Mouse (Mus musculus): ENCODE data around the gene Hist2h2ab. TPM values are rescaled to one million over a fixed set of nuclear protein-coding genes. Genes with fewer than 3 reads are reported as not detected.

Gene Hist2h2ab
- 197 and 234 TPM in 2 replicates for total RNA-seq (2012; rRNA removed)
- polyA plus RNA-seq (2012; ENCODE audit: insufficient read depth in 1 of 2, insufficient read length in 2 of 2, low read depth in 1 of 2, low replicate concordance in 2 of 2, missing spikeins in 1 of 2) = under 1 TPM in 1 of 2 experiments, not detected in 1; 0.72 TPM

GRCm38 (mm10) chr3:96219661-96220130 is at the start of gene Hist2h2ab, which contains the start of gene Bola1:
Gene Hist2h2ab, plus strand, starts transcription at chr3:96219865.
Gene Bola1, minus strand, starts transcription at chr3:96219709.
- Histone ChIP-seq H3K9ac (ENCODE audit: control insufficient read depth, low read depth, low read length, poor library complexity, severe bottlenecking) (peak within 1 kb of the TSS; percentile 88), H3K9me3 (replicated peaks; ENCODE audit: insufficient read depth, low read length) (no peaks in the 10 kb centered on the region), H3K4me1 (ENCODE audit: control insufficient read depth in 1 of 2, insufficient read depth in 2 of 2, low read length in 2 of 2) (peaks cover 0 to 20% of the 10 kb centered on the region in 2 experiments; a peak in 3 of 4 replicates), H3K36me3 (ENCODE audit: control insufficient read depth in 1 of 2, insufficient read depth in 2 of 2, low read length in 2 of 2) (peaks cover 0 to 31% of the 10 kb centered on the region in 2 experiments; a peak in 2 of 4 replicates), H3K4me3 (ENCODE audit: control insufficient read depth in 1 of 2, insufficient read depth in 1 of 2, low read depth in 2 of 2, low read length in 2 of 2) (peak within 1 kb of the TSS; percentile 61 to 68), H3K27ac (ENCODE audit: control insufficient read depth, low read depth, low read length) (peak within 1 kb of the TSS; percentile 99), H3K79me2 (ENCODE audit: control insufficient read depth, insufficient read depth, low read length, poor library complexity) (peaks cover 18% of the 10 kb centered on the region; the same call in 1 of the 2 replicates), H3K27me3 (ENCODE audit: control insufficient read depth in 1 of 2, insufficient read depth in 2 of 2, low read length in 2 of 2) (peaks cover 0 to 2% of the 10 kb centered on the region in 2 experiments; a peak in 2 of 4 replicates)
- peak; percentile 99 for DNase-seq (ENCODE audit: low read depth, low spot score)
- TF ChIP-seq E2F4 (IDR thresholded peaks at IDR 0.05; ENCODE audit: borderline replicate concordance, low read depth, low read length) = no peak
- TF ChIP-seq POLR2A (IDR thresholded peaks at IDR 0.05; ENCODE audit: control insufficient read depth in 1 of 2, insufficient read depth in 1 of 2, low read depth in 1 of 2, low read length in 2 of 2, poor library complexity in 1 of 2) = peak in 1 of 2 experiments; percentile 90; a peak in 3 of 4 replicates
- no peak for TF ChIP-seq NRF1 (IDR thresholded peaks at IDR 0.05; ENCODE audit: insufficient read depth, low read depth, low read length, poor library complexity, severe bottlenecking)
- TF ChIP-seq RCOR1 (IDR thresholded peaks at IDR 0.05; ENCODE audit: low read depth, low read length) = no peak
- peak; percentile 28 for TF ChIP-seq GATA1 (IDR thresholded peaks at IDR 0.05; ENCODE audit: low read depth, low read length)
- TF ChIP-seq TBP (IDR thresholded peaks at IDR 0.05; ENCODE audit: low read depth, low read length) = peak; percentile 98

- TF ChIP-seq UBTF (IDR thresholded peaks at IDR 0.05; ENCODE audit: borderline replicate concordance, insufficient read depth, low read depth, low read length) (no peak), POLR2A (IDR thresholded peaks at IDR 0.05; ENCODE audit: control insufficient read depth in 1 of 2, insufficient read depth in 1 of 2, low read depth in 1 of 2, low read length in 2 of 2, poor library complexity in 1 of 2) (no peak), GATA1 (IDR thresholded peaks at IDR 0.05; ENCODE audit: low read depth, low read length) (no peak), GABPA (IDR thresholded peaks at IDR 0.05; ENCODE audit: low read depth, low read length) (no peak), NRF1 (IDR thresholded peaks at IDR 0.05; ENCODE audit: insufficient read depth, low read depth, low read length, poor library complexity, severe bottlenecking) (no peak), SIN3A (IDR thresholded peaks at IDR 0.05; ENCODE audit: low read length) (no peak), MEF2A (IDR thresholded peaks at IDR 0.05; ENCODE audit: extremely low read depth, insufficient replicate concordance, low read depth, low read length, poor library complexity, severe bottlenecking) (no peak), MXI1 (IDR thresholded peaks at IDR 0.05; ENCODE audit: low read depth, low read length) (no peak), HCFC1 (IDR thresholded peaks at IDR 0.05; ENCODE audit: low read depth, low read length) (no peak), RCOR1 (IDR thresholded peaks at IDR 0.05; ENCODE audit: low read depth, low read length) (no peak), MYB (IDR thresholded peaks at IDR 0.05; ENCODE audit: low read depth, low read length) (no peak), TCF12 (IDR thresholded peaks at IDR 0.05; ENCODE audit: low read depth, low read length) (no peak), TAL1 (IDR thresholded peaks at IDR 0.05; ENCODE audit: low read length) (no peak), CTCF (IDR thresholded peaks at IDR 0.05 in 2 of 3, conservative IDR thresholded peaks at IDR 0.05 in 1 of 3; ENCODE audit: control insufficient read depth in 1 of 3, insufficient read depth in 1 of 3, low read depth in 2 of 3, low read length in 3 of 3, poor library complexity in 1 of 3, severe bottlenecking in 1 of 3) (no peak), ZMIZ1 (IDR thresholded peaks at IDR 0.05; ENCODE audit: low read depth, low read length) (no peak), ZNF384 (IDR thresholded peaks at IDR 0.05; ENCODE audit: low read depth, low read length) (no peak), EP300 (IDR thresholded peaks at IDR 0.05; ENCODE audit: low read depth in 1 of 2, low read length in 2 of 2) (no peak), NELFE (IDR thresholded peaks at IDR 0.05; ENCODE audit: low read depth, low read length) (no peak), MAFK (IDR thresholded peaks at IDR 0.05; ENCODE audit: borderline replicate concordance, low read depth, low read length) (no peak)
- H3K27me3 ChIP-seq (ENCODE audit: control insufficient read depth in 1 of 2, insufficient read depth in 2 of 2, low read length in 2 of 2) = no peaks in the 10 kb centered on the region
- peaks cover 8 to 30% of the 10 kb centered on the region in 2 experiments for H3K36me3 ChIP-seq (ENCODE audit: control insufficient read depth in 1 of 2, insufficient read depth in 2 of 2, low read length in 2 of 2)
- no peaks in the 10 kb centered on the region for H3K9me3 ChIP-seq (replicated peaks; ENCODE audit: insufficient read depth, low read length)
- DNase-seq (ENCODE audit: low read depth, low spot score) = no peak
- H3K9ac ChIP-seq (ENCODE audit: control insufficient read depth, low read depth, low read length, poor library complexity, severe bottlenecking) = peak overlapping the region; percentile 86
- no peak overlapping the region for H3K27ac ChIP-seq (ENCODE audit: control insufficient read depth, low read depth, low read length)
- H3K4me3 ChIP-seq (ENCODE audit: control insufficient read depth in 1 of 2, insufficient read depth in 1 of 2, low read depth in 2 of 2, low read length in 2 of 2) = no peak overlapping the region
- H3K4me1 ChIP-seq (ENCODE audit: control insufficient read depth in 1 of 2, insufficient read depth in 2 of 2, low read length in 2 of 2) = peaks cover 8 to 34% of the 10 kb centered on the region in 2 experiments
- peaks cover 37% of the 10 kb centered on the region for H3K79me2 ChIP-seq (ENCODE audit: control insufficient read depth, insufficient read depth, low read length, poor library complexity)
These were observed 49.4 kb upstream of the Hist2h2ab start for GRCm38 (mm10) chr3:96170276-96170675.

Data from MEL (cell line).